Mouse (Mus musculus): ENCODE results near the gene Kcnab1. TPM values are rescaled to one million over a fixed set of nuclear protein-coding genes. Genes with fewer than 3 reads are reported as not detected.

Kcnab1 gene
- polyA plus RNA-seq, 1 experiment from 2014 or later: 3.6 TPM

DNA sequence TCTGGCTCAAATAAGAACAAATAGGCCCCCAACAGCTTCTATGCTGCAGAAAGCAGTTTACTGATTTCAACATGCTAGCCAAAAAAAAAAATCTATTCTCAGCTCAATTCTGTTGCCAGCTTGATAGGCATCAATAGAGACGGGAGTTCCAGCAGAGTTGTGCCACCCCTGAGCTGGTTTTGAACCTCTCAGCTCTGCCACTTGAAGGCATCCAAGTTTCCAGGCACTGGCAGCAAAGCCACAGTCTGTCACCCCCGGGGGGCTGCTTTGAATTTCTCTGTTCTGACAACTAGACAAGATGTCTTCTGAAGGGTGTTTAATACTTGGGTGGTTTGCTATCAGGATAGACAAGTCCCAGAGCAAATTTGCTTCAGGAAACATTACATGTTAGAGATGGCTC is 104.5 kb downstream of the Kcnab1 start:
- no peak overlapping the region for H3K4me2 ChIP-seq
- H3K4me3 ChIP-seq (replicated peaks): no peak overlapping the region
- no peaks in the 10 kb centered on the region for H3K9me3 ChIP-seq
- 83% methylated on average over 2 of the region's 2 CpGs for WGBS
- H3K9ac ChIP-seq: no peak overlapping the region
- H3K4me1 ChIP-seq: no peaks in the 10 kb centered on the region
- no peaks in the 10 kb centered on the region for H3K27me3 ChIP-seq (replicated peaks)
- no peak for ATAC-seq (ENCODE audit: insufficient read depth, low FRiP score, low read depth)
- H3K27ac ChIP-seq: no peak overlapping the region
- H3K36me3 ChIP-seq: no peaks in the 10 kb centered on the region

DNA sequence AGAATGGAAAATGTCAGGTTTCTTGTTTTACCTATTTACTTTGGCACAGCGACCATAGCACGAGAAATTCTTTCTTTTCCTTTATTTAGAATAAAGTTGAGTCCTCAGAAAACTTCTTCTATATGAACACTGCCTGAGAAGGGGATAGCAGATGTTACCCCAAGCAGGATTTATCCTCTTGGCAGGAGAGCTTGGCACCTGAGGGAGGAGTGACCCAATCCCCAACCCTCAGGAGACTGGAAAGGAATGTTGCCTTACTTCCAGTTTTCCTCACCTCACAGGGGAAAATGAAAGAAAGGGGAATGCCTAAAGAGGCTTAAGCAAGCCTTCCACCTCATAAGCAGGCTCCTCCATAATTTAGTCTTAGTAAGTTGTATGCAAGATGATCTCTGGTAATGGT is 105.5 kb downstream of the Kcnab1 start:
- Histone ChIP-seq H3K27ac (no peak overlapping the region), H3K4me2 (no peak overlapping the region), H3K9ac (no peak overlapping the region), H3K9me3 (no peaks in the 10 kb centered on the region), H3K36me3 (no peaks in the 10 kb centered on the region), H3K27me3 (replicated peaks) (no peaks in the 10 kb centered on the region), H3K4me1 (no peaks in the 10 kb centered on the region), H3K4me3 (replicated peaks) (no peak overlapping the region)
- WGBS: 68% methylated on average over 2 of the region's 2 CpGs
- ATAC-seq (ENCODE audit: insufficient read depth, low FRiP score, low read depth): no peak

DNA sequence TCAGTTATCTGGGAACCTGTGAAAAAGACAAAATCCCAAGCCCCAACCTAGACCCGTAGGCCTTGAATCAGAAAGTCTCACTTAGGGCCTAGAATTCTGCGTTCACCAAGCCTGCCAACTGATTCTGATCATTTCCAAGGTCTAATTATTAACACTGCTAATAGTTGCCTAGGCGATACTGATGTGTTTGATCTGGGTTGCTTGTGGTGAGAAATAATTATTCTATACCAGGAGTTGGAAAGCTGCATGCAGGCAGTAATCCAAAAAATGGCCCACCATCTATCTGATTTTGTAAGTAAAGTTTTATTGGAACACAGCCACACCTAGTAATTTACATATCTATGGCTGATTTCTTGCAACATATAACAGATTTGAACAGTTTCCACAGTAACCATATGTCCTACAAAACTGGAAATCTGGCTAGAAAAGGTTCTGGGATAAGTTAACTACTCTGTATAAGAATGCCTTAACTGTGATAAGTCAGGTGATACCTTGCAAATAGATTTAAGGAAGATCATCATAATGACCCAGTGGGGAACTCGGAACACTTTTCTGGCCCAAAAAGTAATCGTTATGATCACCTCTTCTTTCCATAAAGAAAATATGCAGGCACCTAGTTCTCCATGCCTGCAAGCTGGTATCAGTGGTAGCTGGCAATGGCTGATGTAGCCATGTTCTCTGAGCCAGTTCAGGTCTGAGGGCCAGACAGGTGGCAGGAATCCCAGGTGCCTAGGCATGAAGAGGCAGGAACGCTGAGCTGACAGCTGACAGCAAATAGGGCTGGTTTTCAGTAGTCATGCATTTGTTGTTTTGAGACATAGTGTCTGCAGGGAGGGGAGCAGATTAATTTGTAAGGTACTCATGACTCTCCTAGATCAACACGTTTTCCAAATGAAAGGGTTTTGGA is 108.7 kb downstream of the Kcnab1 start:
- Histone ChIP-seq H3K9me3 (no peaks in the 10 kb centered on the region), H3K4me2 (no peak overlapping the region), H3K9ac (no peak overlapping the region), H3K36me3 (no peaks in the 10 kb centered on the region), H3K27me3 (replicated peaks) (no peaks in the 10 kb centered on the region), H3K4me1 (no peaks in the 10 kb centered on the region), H3K27ac (no peak overlapping the region), H3K4me3 (replicated peaks) (no peak overlapping the region)
- ATAC-seq (ENCODE audit: insufficient read depth, low FRiP score, low read depth): no peak
- 86% methylated on average over 7 of the region's 7 CpGs for WGBS

DNA sequence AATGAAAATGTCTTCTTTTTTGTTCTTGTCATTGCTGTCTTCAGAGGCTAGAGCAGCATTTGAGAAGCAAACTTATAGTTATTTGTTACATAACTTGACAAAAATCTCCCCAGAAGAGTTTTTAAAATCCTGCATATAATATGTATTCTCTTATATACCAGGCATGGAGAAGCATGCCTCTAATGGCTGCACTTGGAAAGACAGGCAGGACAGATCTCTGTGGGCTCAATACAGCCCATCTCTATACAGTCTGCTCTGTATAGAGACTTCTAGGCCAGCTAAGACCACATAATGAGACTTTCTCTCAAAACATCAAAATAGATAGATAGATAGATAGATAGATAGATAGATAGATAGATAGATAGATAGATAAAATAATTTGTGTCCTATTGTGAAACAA is 111.1 kb downstream of the Kcnab1 start:
- Histone ChIP-seq H3K4me1 (no peaks in the 10 kb centered on the region), H3K9ac (no peak overlapping the region), H3K9me3 (no peaks in the 10 kb centered on the region), H3K27me3 (replicated peaks) (no peaks in the 10 kb centered on the region), H3K27ac (no peak overlapping the region), H3K4me2 (no peak overlapping the region), H3K4me3 (replicated peaks) (no peak overlapping the region), H3K36me3 (no peaks in the 10 kb centered on the region)
- no peak for ATAC-seq (ENCODE audit: insufficient read depth, low FRiP score, low read depth)

DNA sequence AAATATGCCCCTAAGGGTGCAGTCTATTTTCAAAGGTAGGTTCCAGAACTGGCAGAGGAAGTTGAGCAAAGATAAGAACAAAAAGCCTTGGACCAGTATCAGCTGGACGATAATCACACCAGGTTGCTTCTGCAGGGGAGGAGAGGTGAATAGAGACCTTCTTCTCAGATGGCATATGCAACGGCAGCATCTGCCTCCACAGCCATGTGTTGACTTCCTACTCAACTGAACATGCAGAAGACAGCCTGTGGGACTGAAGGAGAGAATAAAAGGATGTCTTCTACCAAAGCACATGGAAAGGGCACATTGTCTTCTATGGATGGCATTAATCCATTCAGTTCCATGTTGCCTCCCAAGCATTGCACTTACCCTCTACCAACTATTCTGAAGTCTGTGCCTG is 114.5 kb downstream of the Kcnab1 start:
- Histone ChIP-seq H3K4me3 (replicated peaks) (no peak overlapping the region), H3K27ac (no peak overlapping the region), H3K9ac (no peak overlapping the region), H3K27me3 (replicated peaks) (no peaks in the 10 kb centered on the region), H3K36me3 (no peaks in the 10 kb centered on the region), H3K4me2 (no peak overlapping the region), H3K9me3 (no peaks in the 10 kb centered on the region), H3K4me1 (no peaks in the 10 kb centered on the region)
- ATAC-seq (ENCODE audit: insufficient read depth, low FRiP score, low read depth): no peak
- 84% methylated on average over 2 of the region's 2 CpGs for WGBS

DNA sequence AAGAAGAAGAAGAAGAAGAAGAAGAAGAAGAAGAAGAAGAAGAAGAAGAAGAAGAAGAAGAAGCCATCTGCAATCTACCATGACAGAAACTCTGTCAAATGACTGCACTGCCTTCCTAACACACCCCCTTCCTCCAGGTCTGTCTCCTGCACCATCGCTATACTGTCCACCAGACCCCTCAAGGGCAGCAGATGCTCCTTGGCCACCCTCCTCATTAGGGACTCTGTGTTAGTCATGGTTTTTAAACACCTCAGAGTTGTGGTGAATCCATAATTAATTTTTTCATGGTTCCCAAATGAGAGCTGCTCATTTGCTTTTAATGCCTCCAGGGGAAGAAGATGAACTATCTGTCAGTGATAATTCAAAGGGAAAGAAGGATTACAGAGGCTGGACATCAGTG is 121.8 kb downstream of the Kcnab1 start:
- Histone ChIP-seq H3K36me3 (no peaks in the 10 kb centered on the region), H3K27me3 (replicated peaks) (no peaks in the 10 kb centered on the region), H3K4me2 (no peak overlapping the region), H3K27ac (no peak overlapping the region), H3K4me3 (replicated peaks) (no peak overlapping the region), H3K9me3 (no peaks in the 10 kb centered on the region), H3K9ac (no peak overlapping the region), H3K4me1 (no peaks in the 10 kb centered on the region)
- no peak for ATAC-seq (ENCODE audit: insufficient read depth, low FRiP score, low read depth)
- 87% methylated on average over 1 of the region's 1 CpGs for WGBS

DNA sequence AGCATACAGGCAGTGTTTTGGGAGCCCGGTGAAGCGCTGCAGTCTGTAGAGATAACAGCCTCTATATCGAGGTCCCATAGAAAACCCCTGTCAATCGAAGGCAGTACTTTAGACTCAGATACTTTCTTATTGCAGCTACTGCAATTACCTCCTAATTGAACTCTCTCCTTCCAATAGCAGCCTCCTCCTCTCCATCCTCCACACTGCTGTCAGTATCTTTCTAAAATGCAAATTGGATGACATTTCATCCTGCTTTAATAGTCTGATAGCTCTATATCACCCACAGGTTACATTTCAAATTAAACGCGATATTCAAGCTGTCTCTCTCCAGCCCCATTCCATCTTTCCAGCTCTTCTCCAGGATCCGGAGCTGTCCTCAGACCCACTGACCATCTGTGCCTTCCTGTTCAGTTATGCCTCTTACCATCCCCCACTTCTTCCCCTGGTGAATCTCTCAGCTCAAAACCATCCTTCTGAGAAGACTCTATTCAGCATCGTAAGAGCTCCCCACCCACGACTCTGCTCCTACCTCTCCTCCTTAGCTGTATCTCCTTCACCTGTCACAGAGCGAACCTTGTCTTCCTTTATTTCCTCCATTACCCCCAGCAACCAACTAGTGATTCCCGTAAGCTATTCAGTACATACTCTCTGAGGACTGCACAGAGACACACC is 122.4 kb downstream of the Kcnab1 start:
- no peaks in the 10 kb centered on the region for H3K4me1 ChIP-seq
- no peaks in the 10 kb centered on the region for H3K36me3 ChIP-seq
- H3K9me3 ChIP-seq: no peaks in the 10 kb centered on the region
- no peak overlapping the region for H3K9ac ChIP-seq
- 77% methylated on average over 11 of the region's 11 CpGs for WGBS
- no peak for ATAC-seq (ENCODE audit: insufficient read depth, low FRiP score, low read depth)
- no peak overlapping the region for H3K4me3 ChIP-seq (replicated peaks)
- H3K27me3 ChIP-seq (replicated peaks): no peaks in the 10 kb centered on the region
- no peak overlapping the region for H3K27ac ChIP-seq
- H3K4me2 ChIP-seq: no peak overlapping the region

DNA sequence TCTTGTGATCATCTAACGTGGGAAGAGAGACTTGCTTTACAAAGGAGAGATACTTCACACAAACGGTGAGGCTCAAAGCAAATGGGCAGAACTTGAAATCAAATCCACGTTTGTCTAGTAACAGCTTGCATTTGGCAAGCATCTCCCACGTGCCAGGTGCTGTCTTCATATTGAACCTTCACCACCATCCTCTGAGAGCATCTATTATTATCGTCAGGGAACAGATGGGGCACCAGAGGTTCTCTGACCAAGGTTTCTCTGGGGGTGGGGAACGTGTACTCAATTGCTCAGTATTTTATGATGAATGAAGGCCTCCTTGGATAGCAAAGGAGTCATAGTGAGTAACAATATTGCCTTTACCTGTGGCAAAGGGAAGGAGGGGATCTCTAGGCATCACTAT is 139.8 kb downstream of the Kcnab1 start:
- H3K27me3 ChIP-seq (replicated peaks): no peaks in the 10 kb centered on the region
- no peaks in the 10 kb centered on the region for H3K4me1 ChIP-seq
- no peak for ATAC-seq (ENCODE audit: insufficient read depth, low FRiP score, low read depth)
- 68% methylated on average over 6 of the region's 6 CpGs for WGBS
- H3K9ac ChIP-seq: no peak overlapping the region
- no peak overlapping the region for H3K4me3 ChIP-seq (replicated peaks)
- H3K27ac ChIP-seq: no peak overlapping the region
- H3K4me2 ChIP-seq: no peak overlapping the region
- H3K9me3 ChIP-seq: no peaks in the 10 kb centered on the region
- no peaks in the 10 kb centered on the region for H3K36me3 ChIP-seq

DNA sequence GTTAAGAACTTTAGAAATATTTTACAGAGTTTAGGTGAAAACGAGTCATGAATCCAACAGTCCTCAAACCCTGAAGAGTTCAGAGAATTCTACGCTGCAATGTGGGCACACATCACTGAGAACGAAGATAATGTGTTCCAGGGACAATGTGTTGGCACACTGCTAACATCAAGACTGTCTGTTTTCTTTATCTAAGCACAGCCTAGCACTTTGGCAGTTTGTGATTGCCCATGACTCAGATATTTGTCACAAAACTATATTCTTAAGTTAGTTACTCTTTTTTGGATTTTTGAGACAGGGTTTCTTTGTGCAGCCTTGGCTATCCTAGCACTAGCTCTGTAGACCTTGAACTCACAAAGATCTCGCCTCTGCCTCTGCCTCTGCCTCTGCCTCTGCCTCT is 151.3 kb downstream of the Kcnab1 start:
- no peak overlapping the region for H3K9ac ChIP-seq
- no peaks in the 10 kb centered on the region for H3K4me1 ChIP-seq
- H3K36me3 ChIP-seq: no peaks in the 10 kb centered on the region
- H3K9me3 ChIP-seq: no peaks in the 10 kb centered on the region
- WGBS: 87% methylated on average over 4 of the region's 4 CpGs
- ATAC-seq (ENCODE audit: insufficient read depth, low FRiP score, low read depth): no peak
- H3K27me3 ChIP-seq (replicated peaks): no peaks in the 10 kb centered on the region
- no peak overlapping the region for H3K4me2 ChIP-seq
- H3K4me3 ChIP-seq (replicated peaks): no peak overlapping the region
- H3K27ac ChIP-seq: no peak overlapping the region

DNA sequence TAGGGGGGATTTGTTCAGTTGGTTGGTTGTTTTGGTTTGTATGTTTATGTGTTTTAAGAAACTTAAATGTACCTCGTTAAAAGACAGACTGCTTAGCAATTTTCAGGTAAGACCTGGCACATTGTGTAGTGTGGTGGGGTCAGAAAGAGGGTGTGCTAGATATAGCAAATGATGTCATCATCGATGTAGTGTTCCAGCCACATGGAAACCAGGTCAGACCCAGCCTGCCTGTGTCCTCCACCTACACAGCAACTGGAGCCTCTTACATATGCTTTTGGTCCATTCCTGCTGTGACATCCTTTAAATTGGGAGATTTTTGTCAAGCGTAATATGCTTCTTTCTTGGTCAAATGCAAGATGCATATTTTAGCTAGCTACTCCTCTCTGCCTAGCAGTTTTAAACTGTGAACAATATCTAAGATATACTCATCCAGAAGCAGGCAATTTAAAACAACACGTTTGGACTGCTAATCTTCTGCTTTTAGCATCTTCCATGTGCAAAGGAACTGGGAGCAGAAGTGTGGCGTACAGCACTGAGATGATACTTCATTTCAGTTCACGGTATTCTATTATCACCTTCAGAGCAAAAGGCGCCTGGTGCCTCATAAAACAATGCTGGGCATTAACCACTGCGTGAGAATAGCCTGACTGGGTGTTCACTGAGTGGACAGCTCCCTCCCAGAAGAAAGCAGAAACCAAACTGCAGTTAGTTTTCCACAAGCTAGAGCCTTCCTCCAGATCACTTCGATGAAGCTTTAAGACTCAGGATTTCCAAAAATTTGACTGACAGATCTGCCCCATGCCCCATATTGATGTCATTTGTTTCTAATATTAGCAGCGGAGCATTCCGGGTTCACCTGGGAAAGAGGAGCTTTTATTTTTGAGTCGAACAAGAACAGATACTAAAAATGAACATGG is 153.6 kb downstream of the Kcnab1 start:
- no peak for ATAC-seq (ENCODE audit: insufficient read depth, low FRiP score, low read depth)
- H3K9ac ChIP-seq: no peak overlapping the region
- H3K27ac ChIP-seq: no peak overlapping the region
- 80% methylated on average over 12 of the region's 12 CpGs for WGBS
- no peak overlapping the region for H3K4me2 ChIP-seq
- H3K27me3 ChIP-seq (replicated peaks): no peaks in the 10 kb centered on the region
- no peaks in the 10 kb centered on the region for H3K4me1 ChIP-seq
- H3K36me3 ChIP-seq: no peaks in the 10 kb centered on the region
- no peak overlapping the region for H3K4me3 ChIP-seq (replicated peaks)
- H3K9me3 ChIP-seq: no peaks in the 10 kb centered on the region

DNA sequence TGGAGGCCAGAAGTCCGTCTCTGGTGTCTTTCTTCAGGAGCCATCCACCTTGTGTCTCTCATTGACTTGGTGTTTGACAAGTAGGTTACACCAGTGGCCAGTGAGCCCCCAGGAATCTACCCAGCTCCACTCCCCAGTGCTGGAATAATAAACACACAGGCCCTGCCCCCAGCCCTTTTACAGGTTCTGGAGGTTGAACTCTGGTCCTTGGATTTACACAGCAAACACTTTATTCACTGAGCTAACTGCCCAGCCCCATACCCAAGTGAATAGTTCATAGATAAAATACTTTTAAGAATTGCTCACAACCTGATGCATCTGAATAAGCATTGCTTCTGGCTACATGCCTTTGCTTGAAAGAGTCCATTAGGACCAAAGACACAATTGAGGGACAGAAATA is 164.1 kb downstream of the Kcnab1 start:
- WGBS: 63% methylated on average over 1 of the region's 1 CpGs
- Histone ChIP-seq H3K4me2 (no peak overlapping the region), H3K36me3 (no peaks in the 10 kb centered on the region), H3K4me1 (no peaks in the 10 kb centered on the region), H3K9ac (no peak overlapping the region), H3K27ac (no peak overlapping the region), H3K9me3 (no peaks in the 10 kb centered on the region), H3K4me3 (replicated peaks) (no peak overlapping the region), H3K27me3 (replicated peaks) (no peaks in the 10 kb centered on the region)
- peak; percentile 66 for ATAC-seq (ENCODE audit: insufficient read depth, low FRiP score, low read depth)

DNA sequence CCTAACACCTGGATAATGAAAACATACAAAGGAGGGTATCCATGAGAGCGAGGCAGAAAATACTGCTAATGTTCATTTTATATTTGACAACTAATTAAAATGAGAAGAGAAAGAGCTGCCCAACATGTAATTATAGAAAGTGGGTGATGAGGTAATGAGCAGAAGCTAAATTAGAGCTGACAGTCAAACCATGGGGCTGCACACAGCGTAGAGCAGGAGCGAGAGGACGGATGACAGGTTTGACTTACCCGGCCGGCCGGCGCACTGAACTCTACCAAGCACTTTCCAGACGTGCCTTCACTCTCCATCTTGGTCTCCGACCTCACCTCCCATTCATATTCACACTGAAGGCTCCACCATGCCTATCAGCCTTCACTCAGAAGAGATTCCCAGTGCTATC is 168.6 kb downstream of the Kcnab1 start:
- no peaks in the 10 kb centered on the region for H3K27me3 ChIP-seq (replicated peaks)
- no peaks in the 10 kb centered on the region for H3K36me3 ChIP-seq
- no peak overlapping the region for H3K4me3 ChIP-seq (replicated peaks)
- H3K27ac ChIP-seq: no peak overlapping the region
- H3K4me2 ChIP-seq: no peak overlapping the region
- WGBS: 85% methylated on average over 10 of the region's 10 CpGs
- no peaks in the 10 kb centered on the region for H3K4me1 ChIP-seq
- no peaks in the 10 kb centered on the region for H3K9me3 ChIP-seq
- no peak overlapping the region for H3K9ac ChIP-seq
- no peak for ATAC-seq (ENCODE audit: insufficient read depth, low FRiP score, low read depth)

All from stomach, embryonic 15.5 days (tissue).